Mouse (Mus musculus) small intestine, adult 2 months (tissue): ENCODE results near the gene Robo1. TPM values are rescaled to one million over a fixed set of nuclear protein-coding genes. Genes with fewer than 3 reads are reported as not detected.

ENCODE experiments used
- H3K27ac ChIP-seq: fragments of 200-500 bp; 2 replicates; pipeline ENCODE4 v1.5.1; 2012; ENCODE audit warnings: low read depth, low read length, control low read depth, inconsistent platforms; ENCODE audit not compliant: insufficient read depth
- H3K27me3 ChIP-seq: fragments of 200-500 bp; 2 replicates; pipeline ENCODE4 v1.6.1; 2012; ENCODE audit warnings: mild to moderate bottlenecking, moderate library complexity, low read length, inconsistent platforms; ENCODE audit not compliant: control insufficient read depth, insufficient read depth
- H3K36me3 ChIP-seq: fragments of 200-500 bp; 2 replicates; pipeline ENCODE4 v1.6.1; 2012; ENCODE audit warnings: mild to moderate bottlenecking, low read length, control low read depth, inconsistent platforms; ENCODE audit not compliant: control insufficient read depth, insufficient read depth
- H3K4me1 ChIP-seq: fragments of 200-500 bp; 2 replicates; pipeline ENCODE4 v1.6.1; 2012; ENCODE audit warnings: low read length, inconsistent platforms, mixed read lengths; ENCODE audit not compliant: control insufficient read depth, insufficient read depth, insufficient read length
- H3K4me3 ChIP-seq: fragments of 200-500 bp; 2 replicates; pipeline ENCODE4 v1.5.1; 2012; ENCODE audit warnings: low read depth, mild to moderate bottlenecking, control low read depth, inconsistent platforms, low read length, moderate library complexity
- CTCF ChIP-seq: fragments of 200-500 bp; IDR thresholded peaks from 2 replicates; pipeline ENCODE4 v1.5.1; 2012; ENCODE audit warnings: low read depth, mild to moderate bottlenecking, control low read depth, inconsistent platforms, low read length, moderate library complexity, mixed read lengths; ENCODE audit not compliant: insufficient replicate concordance, insufficient read length; ENCODE audit errors: extremely low read depth
- POLR2A ChIP-seq: fragments of 200-500 bp; IDR thresholded peaks from 2 replicates; pipeline ENCODE4 v1.6.1; 2012; ENCODE audit warnings: low read depth, mild to moderate bottlenecking, control low read depth, inconsistent platforms, low read length, moderate library complexity
- WGBS: fragments of 180-500 bp; shearing (Covaris S2); methylation state at CpG from one replicate; pipeline ENCODE4 v1.1.7; 2018; 5-methylcytosine and 5-hydroxymethylcytosine counted together
- polyA plus RNA-seq: library from polyadenylated mRNA; depleted of rRNA; stranded (reverse); fragments of >200 nt; gene quantifications from 2 replicates; pipeline ENCODE4 v1.2.3, GENCODE M21; 2012

Robo1 gene
- polyA plus RNA-seq, 1 experiment, result 0.81 TPM

- TF ChIP-seq POLR2A (no peak), CTCF (no peak)
- H3K36me3 ChIP-seq, result no peaks in the 10 kb centered on the region
- no peak overlapping the region for H3K4me3 ChIP-seq
- H3K4me1 ChIP-seq, result no peaks in the 10 kb centered on the region
- H3K27me3 ChIP-seq, result no peaks in the 10 kb centered on the region
- WGBS, result 89% methylated on average over 8 of the region's 8 CpGs
- H3K27ac ChIP-seq, result no peak overlapping the region
Observed at GRCm38 (mm10) chr16:72828381-72828780, 520.3 kb downstream of the Robo1 start.

- Histone ChIP-seq H3K27me3 (no peaks in the 10 kb centered on the region), H3K27ac (no peak overlapping the region), H3K36me3 (no peaks in the 10 kb centered on the region), H3K4me3 (no peak overlapping the region), H3K4me1 (no peaks in the 10 kb centered on the region)
- TF ChIP-seq CTCF (no peak), POLR2A (no peak)
- 79% methylated on average over 8 of the region's 8 CpGs for WGBS
Observed at GRCm38 (mm10) chr16:72829530-72829929, 521.4 kb downstream of the Robo1 start.

GRCm38 (mm10) chr16:72830394-72831056, 522.4 kb downstream of the Robo1 start:
- H3K4me1 ChIP-seq, result no peaks in the 10 kb centered on the region
- no peak overlapping the region for H3K4me3 ChIP-seq
- H3K27me3 ChIP-seq, result no peaks in the 10 kb centered on the region
- H3K36me3 ChIP-seq, result no peaks in the 10 kb centered on the region
- H3K27ac ChIP-seq, result no peak overlapping the region
- 34% methylated on average over 5 of the region's 5 CpGs for WGBS
- TF ChIP-seq CTCF (no peak), POLR2A (no peak)

- 96% methylated on average over 2 of the region's 2 CpGs for WGBS
Observed at GRCm38 (mm10) chr16:72834266-72834665, 526.2 kb downstream of the Robo1 start.

GRCm38 (mm10) chr16:72839031-72839430, 530.9 kb downstream of the Robo1 start:
- no peak overlapping the region for H3K4me3 ChIP-seq
- no peaks in the 10 kb centered on the region for H3K36me3 ChIP-seq
- no peak for TF ChIP-seq CTCF
- no peak for TF ChIP-seq POLR2A
- H3K27ac ChIP-seq, result no peak overlapping the region
- WGBS, result 85% methylated on average over 1 of the region's 1 CpGs
- H3K4me1 ChIP-seq, result no peaks in the 10 kb centered on the region
- H3K27me3 ChIP-seq, result no peaks in the 10 kb centered on the region

More at GRCm38 (mm10) chr16:72834266-72834665, 526.2 kb downstream of the Robo1 start:
- H3K4me1 ChIP-seq, result no peaks in the 10 kb centered on the region
- H3K36me3 ChIP-seq, result no peaks in the 10 kb centered on the region
- no peak overlapping the region for H3K4me3 ChIP-seq
- H3K27me3 ChIP-seq, result no peaks in the 10 kb centered on the region
- H3K27ac ChIP-seq, result no peak overlapping the region
- TF ChIP-seq POLR2A, result no peak
- TF ChIP-seq CTCF, result no peak

GRCm38 (mm10) chr16:72841066-72841465, 533.0 kb downstream of the Robo1 start:
- no peaks in the 10 kb centered on the region for H3K36me3 ChIP-seq
- no peak overlapping the region for H3K4me3 ChIP-seq
- H3K4me1 ChIP-seq, result no peaks in the 10 kb centered on the region
- no peak overlapping the region for H3K27ac ChIP-seq
- TF ChIP-seq POLR2A, result no peak
- no peak for TF ChIP-seq CTCF
- 83% methylated on average over 9 of the region's 9 CpGs for WGBS
- H3K27me3 ChIP-seq, result no peaks in the 10 kb centered on the region

- Histone ChIP-seq H3K36me3 (no peaks in the 10 kb centered on the region), H3K27ac (no peak overlapping the region), H3K27me3 (no peaks in the 10 kb centered on the region), H3K4me1 (no peaks in the 10 kb centered on the region), H3K4me3 (no peak overlapping the region)
- no peak for TF ChIP-seq POLR2A
- TF ChIP-seq CTCF, result no peak
- WGBS, result 82% methylated on average over 9 of the region's 9 CpGs
Observed at GRCm38 (mm10) chr16:72854101-72854500, 546.0 kb downstream of the Robo1 start.

GRCm38 (mm10) chr16:72854809-72855503, 546.9 kb downstream of the Robo1 start:
- WGBS, result 86% methylated on average over 5 of the region's 5 CpGs
- Histone ChIP-seq H3K36me3 (no peaks in the 10 kb centered on the region), H3K4me3 (no peak overlapping the region), H3K27me3 (no peaks in the 10 kb centered on the region), H3K4me1 (no peaks in the 10 kb centered on the region), H3K27ac (no peak overlapping the region)
- TF ChIP-seq CTCF (no peak), POLR2A (no peak)
